Mouse (Mus musculus) hindbrain, embryonic 14.5 days (tissue): ENCODE data around the gene Cdk5rap3. TPM values are rescaled to one million over a fixed set of nuclear protein-coding genes. Genes with fewer than 3 reads are reported as not detected.
A peak's percentile ranks its signal among the peaks of the same experiment; 100 is the strongest.

Experiments
- ATAC-seq: fragments of 200-750 bp; cut with Nextera tagmentation; 2 replicates; pipeline ENCODE4 v1.8.0; 2017; ENCODE audit warnings: moderate number of reproducible peaks, mild to moderate bottlenecking, moderate TSS enrichment, moderate library complexity; ENCODE audit not compliant: low FRiP score
- DNase-seq: peaks from one replicate; pipeline ENCODE4 v3.0.0-alpha.2; 2015; ENCODE audit warnings: low spot score
- H3K27ac ChIP-seq: fragments of 300-500 bp; sonication (generic); 2 replicates; pipeline ENCODE4 v1.5.1; 2014; ENCODE audit warnings: mild to moderate bottlenecking, moderate library complexity
- H3K27me3 ChIP-seq: fragments of 300-500 bp; sonication (generic); 2 replicates; pipeline ENCODE4 v1.6.1; 2014; ENCODE audit warnings: mild to moderate bottlenecking, low read length, mixed read lengths; ENCODE audit not compliant: control insufficient read depth, insufficient read depth
- H3K36me3 ChIP-seq: fragments of 300-500 bp; sonication (generic); replicated peaks from 2 replicates; pipeline ENCODE4 v1.6.1; 2014; ENCODE audit not compliant: control insufficient read depth, insufficient read depth
- H3K4me1 ChIP-seq: fragments of 300-500 bp; sonication (generic); replicated peaks from 2 replicates; pipeline ENCODE4 v1.6.1; 2014; ENCODE audit warnings: antibody characterized with exemption, low read length, mixed read lengths; ENCODE audit not compliant: control insufficient read depth, insufficient read depth
- H3K4me2 ChIP-seq: fragments of 300-500 bp; sonication (generic); replicated peaks from 2 replicates; pipeline ENCODE4 v1.6.1; 2014; ENCODE audit warnings: mild to moderate bottlenecking, moderate library complexity
- H3K4me3 ChIP-seq: fragments of 300-500 bp; sonication (generic); replicated peaks from 2 replicates; pipeline ENCODE4 v1.5.1; 2014; ENCODE audit warnings: mild to moderate bottlenecking, low read length
- H3K9ac ChIP-seq: fragments of 300-500 bp; sonication (generic); 2 replicates; pipeline ENCODE4 v1.6.1; 2014
- H3K9me3 ChIP-seq: fragments of 300-500 bp; sonication (generic); 2 replicates; pipeline ENCODE4 v1.6.1; 2016; ENCODE audit warnings: low read length; ENCODE audit not compliant: control insufficient read depth
- WGBS: fragments of 180-500 bp; shearing (Covaris S2); extraction: QIAGEN DNeasy Blood & Tissue Kit; methylation state at CpG from one replicate; pipeline ENCODE4 v1.1.7; 2014; 5-methylcytosine and 5-hydroxymethylcytosine counted together
- polyA plus RNA-seq: library from polyadenylated mRNA; unstranded; fragments of >200 nt; fragmentation: Nextera tagmentation; extraction: Ambion mirVana; gene quantifications from 2 replicates; pipeline ENCODE4 v1.2.1, GENCODE M21; 2014

Cdk5rap3 gene
- polyA plus RNA-seq, 1 experiment from 2014 or later, result 77.8 TPM

GRCm38 (mm10) chr11:96946498-96946897 lies 30.2 kb upstream of the Cdk5rap3 start:
- Histone ChIP-seq H3K36me3 (peaks cover 19% of the 10 kb centered on the region), H3K9ac (no peak overlapping the region), H3K4me1 (peaks cover 14% of the 10 kb centered on the region; the same call in 1 of the 2 replicates), H3K27me3 (no peaks in the 10 kb centered on the region), H3K27ac (peak overlapping the region; percentile 46; the same call in 1 of the 2 replicates), H3K9me3 (no peaks in the 10 kb centered on the region), H3K4me3 (no peak overlapping the region), H3K4me2 (no peak overlapping the region)
- 75% methylated on average over 9 of the region's 9 CpGs for WGBS
- ATAC-seq, result no peak
- no peak for DNase-seq

GRCm38 (mm10) chr11:96944844-96945580 lies 28.7 kb upstream of the Cdk5rap3 start:
- peaks cover 14% of the 10 kb centered on the region; the same call in 1 of the 2 replicates for H3K4me1 ChIP-seq
- H3K9ac ChIP-seq, result peak overlapping the region; percentile 62
- no peaks in the 10 kb centered on the region for H3K9me3 ChIP-seq
- DNase-seq (no peak), ATAC-seq (no peak)
- H3K36me3 ChIP-seq, result peaks cover 6% of the 10 kb centered on the region
- H3K4me2 ChIP-seq, result peak overlapping the region; percentile 65
- WGBS, result 86% methylated on average over 14 of the region's 14 CpGs
- no peaks in the 10 kb centered on the region for H3K27me3 ChIP-seq
- peak overlapping the region; percentile 38 for H3K4me3 ChIP-seq
- H3K27ac ChIP-seq, result no peak overlapping the region

GRCm38 (mm10) chr11:96943746-96944304 lies 27.5 kb upstream of the Cdk5rap3 start, which contains the start of gene Pnpo:
TSS of gene Pnpo (minus strand) at chr11:96943986.
- peak within 1 kb of the TSS; percentile 65 for H3K4me2 ChIP-seq
- DNase-seq (peak; percentile 94), ATAC-seq (peak; percentile 96)
- peak within 1 kb of the TSS; percentile 38 for H3K4me3 ChIP-seq
- H3K9ac ChIP-seq, result peak within 1 kb of the TSS; percentile 62
- peak within 1 kb of the TSS; percentile 15; the same call in 1 of the 2 replicates for H3K27ac ChIP-seq
- H3K9me3 ChIP-seq, result no peaks in the 10 kb centered on the region
- 1% methylated on average over 29 of the region's 29 CpGs for WGBS
- H3K36me3 ChIP-seq, result no peaks in the 10 kb centered on the region; the same call in 1 of the 2 replicates
- no peaks in the 10 kb centered on the region for H3K27me3 ChIP-seq
- peaks cover 14% of the 10 kb centered on the region; the same call in 1 of the 2 replicates for H3K4me1 ChIP-seq

- Histone ChIP-seq H3K9ac (no peak overlapping the region), H3K27me3 (no peaks in the 10 kb centered on the region), H3K4me1 (peaks cover 14% of the 10 kb centered on the region; the same call in 1 of the 2 replicates), H3K4me2 (no peak overlapping the region), H3K4me3 (no peak overlapping the region), H3K27ac (no peak overlapping the region), H3K9me3 (no peaks in the 10 kb centered on the region), H3K36me3 (no peaks in the 10 kb centered on the region)
- 82% methylated on average over 6 of the region's 6 CpGs for WGBS
- DNase-seq (no peak), ATAC-seq (no peak)
These were observed 25.8 kb upstream of the Cdk5rap3 start for GRCm38 (mm10) chr11:96941989-96942590.

GRCm38 (mm10) chr11:96940578-96941465 lies 24.5 kb upstream of the Cdk5rap3 start:
- no peak overlapping the region for H3K9ac ChIP-seq
- H3K27ac ChIP-seq, result no peak overlapping the region
- H3K4me2 ChIP-seq, result no peak overlapping the region
- H3K27me3 ChIP-seq, result no peaks in the 10 kb centered on the region
- 84% methylated on average over 16 of the region's 16 CpGs for WGBS
- no peak for ATAC-seq
- H3K36me3 ChIP-seq, result no peaks in the 10 kb centered on the region
- H3K9me3 ChIP-seq, result no peaks in the 10 kb centered on the region
- H3K4me1 ChIP-seq, result peaks cover 14% of the 10 kb centered on the region; the same call in 1 of the 2 replicates
- H3K4me3 ChIP-seq, result no peak overlapping the region
- DNase-seq, result no peak

- 90% methylated on average over 6 of the region's 6 CpGs for WGBS
- H3K9me3 ChIP-seq, result no peaks in the 10 kb centered on the region
- no peaks in the 10 kb centered on the region for H3K27me3 ChIP-seq
- no peak overlapping the region for H3K9ac ChIP-seq
- no peak overlapping the region for H3K27ac ChIP-seq
- no peaks in the 10 kb centered on the region for H3K36me3 ChIP-seq
- H3K4me3 ChIP-seq, result no peak overlapping the region
- H3K4me1 ChIP-seq, result 0 out of 2 replicates have a peak, but pooled peaks cover 4% of the 10 kb centered on the region
- ATAC-seq (no peak), DNase-seq (no peak)
- H3K4me2 ChIP-seq, result no peak overlapping the region
These were observed 22.1 kb upstream of the Cdk5rap3 start for GRCm38 (mm10) chr11:96938426-96938800.

- Histone ChIP-seq H3K4me3 (no peak overlapping the region), H3K4me2 (no peak overlapping the region), H3K27me3 (no peaks in the 10 kb centered on the region), H3K9me3 (no peaks in the 10 kb centered on the region), H3K36me3 (no peaks in the 10 kb centered on the region), H3K4me1 (no peaks in the 10 kb centered on the region), H3K9ac (no peak overlapping the region), H3K27ac (no peak overlapping the region)
- 52% methylated on average over 10 of the region's 10 CpGs for WGBS
- DNase-seq, result no peak
- ATAC-seq, result no peak
These were observed 21.5 kb upstream of the Cdk5rap3 start for GRCm38 (mm10) chr11:96937549-96938425.

GRCm38 (mm10) chr11:96935872-96936650 lies 19.8 kb upstream of the Cdk5rap3 start:
- no peaks in the 10 kb centered on the region for H3K36me3 ChIP-seq
- H3K27ac ChIP-seq, result no peak overlapping the region
- no peaks in the 10 kb centered on the region for H3K27me3 ChIP-seq
- no peak overlapping the region for H3K4me2 ChIP-seq
- no peaks in the 10 kb centered on the region for H3K4me1 ChIP-seq
- 92% methylated on average over 9 of the region's 9 CpGs for WGBS
- no peak for ATAC-seq
- H3K9ac ChIP-seq, result no peak overlapping the region
- H3K9me3 ChIP-seq, result no peaks in the 10 kb centered on the region
- no peak for DNase-seq
- H3K4me3 ChIP-seq, result no peak overlapping the region
